Mouse (Mus musculus) hindbrain, embryonic 13.5 days (tissue): ENCODE measurements around the gene Lrrc8e. TPM values are rescaled to one million over a fixed set of nuclear protein-coding genes. Genes with fewer than 3 reads are reported as not detected.
A peak's percentile ranks its signal among the peaks of the same experiment; 100 is the strongest.

Source experiments
- ATAC-seq: fragments of 200-750 bp; cut with Nextera tagmentation; 2 replicates; pipeline ENCODE4 v1.8.0; 2017; ENCODE audit warnings: moderate TSS enrichment; ENCODE audit not compliant: low FRiP score
- H3K27ac ChIP-seq: fragments of 300-500 bp; sonication (generic); 2 replicates; pipeline ENCODE4 v1.5.1; 2015; ENCODE audit warnings: inconsistent platforms, mild to moderate bottlenecking, moderate library complexity
- H3K27me3 ChIP-seq: fragments of 300-500 bp; sonication (generic); 2 replicates; pipeline ENCODE4 v1.6.1; 2015; ENCODE audit warnings: mild to moderate bottlenecking, inconsistent platforms
- H3K36me3 ChIP-seq: fragments of 300-500 bp; sonication (generic); 2 replicates; pipeline ENCODE4 v1.6.1; 2015; ENCODE audit warnings: mild to moderate bottlenecking, inconsistent platforms
- H3K4me1 ChIP-seq: fragments of 300-500 bp; sonication (generic); replicated peaks from 2 replicates; pipeline ENCODE4 v1.6.1; 2015; ENCODE audit warnings: inconsistent platforms
- H3K4me2 ChIP-seq: fragments of 300-500 bp; sonication (generic); 2 replicates; pipeline ENCODE4 v1.6.1; 2015; ENCODE audit warnings: inconsistent platforms, mild to moderate bottlenecking, moderate library complexity
- H3K4me3 ChIP-seq: fragments of 300-500 bp; sonication (generic); 2 replicates; pipeline ENCODE4 v1.5.1; 2015; ENCODE audit warnings: mild to moderate bottlenecking, inconsistent platforms
- H3K9ac ChIP-seq: fragments of 300-500 bp; sonication (generic); 2 replicates; pipeline ENCODE4 v1.6.1; 2015; ENCODE audit warnings: mild to moderate bottlenecking, inconsistent platforms
- H3K9me3 ChIP-seq: fragments of 300-500 bp; sonication (generic); 2 replicates; pipeline ENCODE4 v1.6.1; 2016; ENCODE audit warnings: inconsistent platforms
- WGBS: fragments of 180-500 bp; shearing (Covaris S2); methylation state at CpG from one replicate; pipeline ENCODE4 v1.1.7; 2015; 5-methylcytosine and 5-hydroxymethylcytosine counted together
- polyA plus RNA-seq: library from polyadenylated mRNA; unstranded; fragments of >200 nt; fragmentation: Nextera tagmentation; extraction: Ambion mirVana; gene quantifications from 2 replicates; pipeline ENCODE4 v1.2.1, GENCODE M21; 2015

Gene Lrrc8e
- polyA plus RNA-seq, 1 experiment from 2014 or later, result not detected

DNA sequence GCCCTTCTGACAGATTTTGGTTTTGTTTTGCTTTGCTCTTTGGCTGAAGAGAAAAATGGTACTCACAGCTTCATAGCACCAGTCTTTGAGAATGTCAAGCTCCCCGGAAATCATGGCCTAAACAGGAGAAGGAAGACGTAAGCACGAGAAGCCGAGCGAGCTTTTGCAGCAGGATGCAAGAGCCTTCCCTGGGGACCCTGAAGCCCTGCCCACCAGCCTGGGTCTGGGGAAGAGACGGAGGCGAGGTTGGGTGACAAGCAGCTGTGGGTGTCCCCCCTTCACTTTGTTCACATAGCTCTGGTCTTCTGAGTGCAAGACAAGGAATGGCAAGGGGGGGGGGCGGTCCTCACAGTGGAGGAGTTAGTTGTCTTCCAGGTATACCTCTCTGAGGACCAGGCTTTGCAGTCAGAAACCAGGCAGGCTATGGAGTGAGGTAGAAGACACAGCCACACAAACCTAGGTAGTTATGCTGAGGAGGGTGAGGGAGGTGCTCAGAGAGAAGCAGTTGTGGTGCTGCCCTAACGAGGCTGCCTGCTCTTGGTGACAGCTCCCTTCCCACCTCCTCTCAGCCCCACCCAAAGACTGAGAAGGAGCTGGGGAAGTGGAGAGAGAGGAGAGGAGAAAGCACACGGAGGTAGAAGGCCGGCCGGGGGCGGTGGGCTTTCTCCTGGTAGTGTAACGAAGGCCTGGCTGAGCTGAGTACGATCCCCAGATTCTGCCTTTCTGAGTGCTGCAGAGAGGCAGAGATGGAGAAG lies 38.7 kb downstream of the Lrrc8e start:
- no peaks in the 10 kb centered on the region for H3K27me3 ChIP-seq
- no peaks in the 10 kb centered on the region for H3K4me1 ChIP-seq
- whole genome bisulfite sequencing, result 94% methylated on average over 15 of the region's 15 CpGs
- no peak overlapping the region for H3K4me2 ChIP-seq
- no peaks in the 10 kb centered on the region for H3K9me3 ChIP-seq
- peaks cover 98% of the 10 kb centered on the region for H3K36me3 ChIP-seq
- no peak for ATAC-seq
- H3K4me3 ChIP-seq, result no peak overlapping the region
- H3K9ac ChIP-seq, result no peak overlapping the region
- H3K27ac ChIP-seq, result no peak overlapping the region

DNA sequence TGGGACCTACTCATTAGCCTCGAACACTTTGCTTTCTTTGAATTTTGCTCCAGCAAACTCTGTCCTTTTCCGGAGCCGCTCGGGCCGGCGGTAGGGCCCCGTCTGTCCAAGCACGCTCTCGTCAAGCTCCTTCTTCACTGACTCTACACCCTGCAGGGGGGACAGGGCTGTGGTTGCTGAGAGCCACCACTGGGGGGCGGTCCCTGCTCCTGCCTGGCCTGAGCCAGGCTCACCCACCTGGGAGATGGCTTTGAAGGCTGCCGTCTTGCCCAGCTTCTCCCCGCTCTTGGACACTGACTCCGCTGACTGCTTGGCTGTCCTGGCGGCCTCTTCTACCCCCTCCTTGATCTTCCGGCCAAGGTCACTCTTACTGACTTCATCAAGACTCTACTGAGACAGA lies 41.0 kb downstream of the Lrrc8e start:
- H3K9me3 ChIP-seq, result no peaks in the 10 kb centered on the region
- no peaks in the 10 kb centered on the region for H3K4me1 ChIP-seq
- H3K9ac ChIP-seq, result no peak overlapping the region
- H3K36me3 ChIP-seq, result peaks cover 89% of the 10 kb centered on the region
- ATAC-seq, result no peak
- 72% methylated on average over 15 of the region's 15 CpGs for WGBS
- H3K27me3 ChIP-seq, result no peaks in the 10 kb centered on the region
- H3K4me3 ChIP-seq, result no peak overlapping the region
- H3K4me2 ChIP-seq, result no peak overlapping the region
- no peak overlapping the region for H3K27ac ChIP-seq

DNA sequence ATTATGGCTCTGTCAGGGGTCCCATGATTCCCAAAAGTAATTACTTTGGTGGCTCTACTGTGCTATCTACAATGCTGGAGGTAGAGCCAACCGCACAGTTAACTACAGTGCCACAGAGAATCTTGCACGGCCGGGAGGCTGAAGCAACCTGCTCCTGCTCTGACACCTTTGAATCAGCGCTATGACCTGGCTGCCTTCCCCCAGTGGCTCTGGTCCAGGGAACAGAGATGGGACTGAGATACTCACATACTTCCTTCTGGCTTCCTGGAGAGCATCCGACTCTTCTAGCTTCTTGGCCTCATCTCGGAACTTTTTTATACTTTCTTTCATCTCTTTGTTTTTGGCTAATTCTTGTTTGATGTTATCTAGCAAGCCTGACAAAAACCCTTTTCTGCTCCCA lies 43.0 kb downstream of the Lrrc8e start:
- H3K9me3 ChIP-seq, result no peaks in the 10 kb centered on the region
- H3K27me3 ChIP-seq, result no peaks in the 10 kb centered on the region
- H3K27ac ChIP-seq, result no peak overlapping the region
- H3K9ac ChIP-seq, result no peak overlapping the region
- H3K4me2 ChIP-seq, result no peak overlapping the region
- peaks cover 80% of the 10 kb centered on the region for H3K36me3 ChIP-seq
- ATAC-seq, result no peak
- WGBS, result 93% methylated on average over 6 of the region's 6 CpGs
- no peak overlapping the region for H3K4me3 ChIP-seq
- peaks cover 6% of the 10 kb centered on the region; the same call in 1 of the 2 replicates for H3K4me1 ChIP-seq

DNA sequence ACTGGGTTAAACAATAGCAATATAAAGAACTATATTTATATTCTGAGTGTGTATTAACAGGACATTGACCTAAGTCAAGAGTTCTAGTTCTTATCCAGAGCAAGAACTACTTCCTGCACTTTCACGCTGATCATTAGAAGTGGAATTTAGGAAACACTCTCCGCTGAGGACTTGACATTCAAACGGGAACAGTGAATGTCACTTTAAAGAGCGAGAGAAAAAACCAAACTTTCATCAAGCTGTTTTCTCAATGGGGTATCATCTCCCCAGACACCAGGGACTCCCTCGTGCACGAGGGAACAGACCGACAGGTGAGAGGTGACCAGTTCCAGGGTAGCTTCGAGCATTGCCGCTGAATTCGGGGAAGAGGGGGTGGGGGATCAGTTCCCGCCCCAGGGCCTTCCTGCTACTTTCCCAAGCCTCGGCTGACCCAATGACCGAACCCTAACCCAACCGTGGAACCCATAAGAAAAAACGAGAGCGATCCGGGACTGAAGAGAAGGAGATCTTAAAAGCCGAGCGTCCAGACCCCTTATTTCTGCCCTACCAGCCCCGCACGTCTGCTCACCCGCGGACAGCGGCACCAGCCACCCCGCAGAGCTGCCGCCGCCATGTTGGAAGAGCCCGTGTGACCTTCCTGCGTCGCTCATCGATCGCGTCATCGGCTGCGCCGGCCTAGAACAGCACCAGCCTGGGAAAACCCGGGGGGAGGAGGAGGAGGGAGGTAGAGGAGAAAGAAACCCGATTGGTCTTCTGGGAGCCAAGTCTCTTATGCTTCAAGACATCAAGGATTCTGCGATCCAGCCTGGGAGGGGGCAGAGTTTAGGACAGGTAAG lies 48.9 kb downstream of the Lrrc8e start, which contains the start of gene Timm44:
TSS of gene Timm44 (minus strand) at position 639 of the 836 bp plus-strand sequence.
- ATAC-seq, result peak; percentile 96
- peaks cover 23% of the 10 kb centered on the region for H3K36me3 ChIP-seq
- peak within 1 kb of the TSS; percentile 75 for H3K4me3 ChIP-seq
- peak within 1 kb of the TSS; percentile 76 for H3K4me2 ChIP-seq
- no peaks in the 10 kb centered on the region for H3K9me3 ChIP-seq
- peaks cover 16% of the 10 kb centered on the region for H3K4me1 ChIP-seq
- H3K9ac ChIP-seq, result peak within 1 kb of the TSS; percentile 86
- H3K27me3 ChIP-seq, result no peaks in the 10 kb centered on the region
- WGBS, result under 1% methylated on average over 39 of the region's 39 CpGs
- peak within 1 kb of the TSS; percentile 89 for H3K27ac ChIP-seq

DNA sequence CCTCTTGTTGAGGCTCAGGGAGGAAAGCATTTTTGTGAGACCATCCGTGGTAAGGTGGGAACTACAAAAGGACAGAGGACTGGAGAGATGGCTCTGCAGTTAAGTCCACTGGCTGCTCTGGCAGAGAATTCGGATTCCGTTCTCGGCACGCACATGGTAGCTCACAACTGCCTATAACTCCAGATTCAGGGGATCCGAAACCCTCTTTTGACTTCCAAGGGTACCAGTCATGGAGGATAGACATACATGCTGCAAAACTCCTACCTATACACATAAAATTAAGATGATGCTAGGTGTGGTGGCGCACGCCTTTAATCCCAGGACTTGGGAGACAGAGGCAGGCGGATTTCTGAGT lies 49.5 kb downstream of the Lrrc8e start:
- WGBS, result 28% methylated on average over 9 of the region's 9 CpGs
- Histone ChIP-seq H3K27me3 (no peaks in the 10 kb centered on the region), H3K4me3 (peak overlapping the region; percentile 75), H3K9ac (peak overlapping the region; percentile 86), H3K9me3 (no peaks in the 10 kb centered on the region), H3K4me1 (peaks cover 16% of the 10 kb centered on the region), H3K4me2 (peak overlapping the region; percentile 76), H3K36me3 (peaks cover 23% of the 10 kb centered on the region), H3K27ac (peak overlapping the region; percentile 89)
- no peak for ATAC-seq

Other genes starting within 250 kb of the Lrrc8e start
- not detected in 2 replicates for gene Cd209f, start 121.0 kb upstream of the Lrrc8e start, polyA plus RNA-seq
- not detected in 2 replicates for gene Cd209g, start 92.7 kb upstream of the Lrrc8e start, polyA plus RNA-seq
- 93.5 and 93.7 TPM in 2 replicates for gene Evi5l, start 60.3 kb upstream of the Lrrc8e start, polyA plus RNA-seq
- 40.2 and 47.7 TPM in 2 replicates for gene Prr36, start 9.4 kb upstream of the Lrrc8e start, polyA plus RNA-seq
- 28.5 and 30.8 TPM in 2 replicates for gene Map2k7, start 11.9 kb downstream of the Lrrc8e start, polyA plus RNA-seq
- 1.00 and 1.7 TPM in 2 replicates for gene Gm49320, start 12.0 kb downstream of the Lrrc8e start, polyA plus RNA-seq
- gene Tgfbr3l, start 21.4 kb downstream of the Lrrc8e start, polyA plus RNA-seq, result 5.0 and 5.2 TPM in 2 replicates
- gene Snapc2, start 26.3 kb downstream of the Lrrc8e start, polyA plus RNA-seq, result 62.1 and 65.2 TPM in 2 replicates
- gene Ctxn1, start 32.4 kb downstream of the Lrrc8e start, polyA plus RNA-seq, result 281 and 287 TPM in 2 replicates
- 41.5 and 42.6 TPM in 2 replicates for gene Timm44, start 49.1 kb downstream of the Lrrc8e start, polyA plus RNA-seq
- gene Ccl25, start 98.4 kb downstream of the Lrrc8e start, polyA plus RNA-seq, result 22.3 and 24.9 TPM in 2 replicates
- 121 and 127 TPM in 2 replicates for gene Elavl1, start 98.6 kb downstream of the Lrrc8e start, polyA plus RNA-seq